Mouse (Mus musculus) lung, adult 2 months (tissue): ENCODE data around the gene Gm5868. TPM values are rescaled to one million over a fixed set of nuclear protein-coding genes. Genes with fewer than 3 reads are reported as not detected.

Experiments used
- DNase-seq: peaks from one replicate; pipeline ENCODE4 v3.0.0; 2022
- H3K4me1 ChIP-seq: fragments of 200-500 bp; 2 replicates; pipeline ENCODE4 v1.6.1; 2011; ENCODE audit warnings: low read length; ENCODE audit not compliant: control insufficient read depth, insufficient read depth
- H3K4me3 ChIP-seq: fragments of 200-500 bp; replicated peaks from 2 replicates; pipeline ENCODE3; 2011; ENCODE audit warnings: low read depth, mild to moderate bottlenecking, control low read depth, low read length; ENCODE audit errors: extremely low read depth
- POLR2A ChIP-seq: fragments of 200-500 bp; IDR thresholded peaks from 2 replicates; pipeline ENCODE4 v1.6.1; 2011; ENCODE audit warnings: low read depth, mild to moderate bottlenecking, control low read depth, low read length, borderline replicate concordance; ENCODE audit errors: extremely low read depth
- WGBS: fragments of 180-500 bp; shearing (Covaris S2); methylation state at CpG from one replicate; pipeline ENCODE4 v1.1.7; 2018; 5-methylcytosine and 5-hydroxymethylcytosine counted together
- polyA plus RNA-seq: library from polyadenylated mRNA; depleted of rRNA; stranded (reverse); fragments of >200 nt; gene quantifications from 2 replicates; pipeline ENCODE4 v1.2.3, GENCODE M21; 2012; rRNA removed

The Gm5868 gene
- polyA plus RNA-seq, 1 experiment: not detected

DNA sequence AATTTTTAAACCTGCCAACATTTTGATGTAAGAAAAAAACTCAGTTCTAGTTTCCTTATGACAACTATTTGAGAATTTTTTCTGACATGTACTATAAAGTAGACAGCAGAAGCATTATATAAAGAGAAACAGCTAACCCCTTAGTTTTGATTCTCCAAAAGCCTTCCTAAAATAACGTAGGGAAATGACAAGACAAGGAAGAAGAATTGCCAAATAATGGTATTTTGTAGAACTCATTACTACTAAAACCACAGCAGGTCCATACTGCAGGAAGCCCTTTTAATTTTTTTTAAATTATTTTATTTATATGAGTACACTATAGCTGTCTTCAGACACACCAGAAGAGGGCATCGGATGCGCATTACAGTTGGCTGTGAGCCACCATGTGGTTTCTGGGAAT, 36.1 kb downstream of the Gm5868 start:
- TF ChIP-seq POLR2A: no peak
- WGBS: 82% methylated on average over 3 of the region's 3 CpGs
- Histone ChIP-seq H3K4me1 (no peaks in the 10 kb centered on the region), H3K4me3 (no peak overlapping the region)
- no peak for DNase-seq

Other genes with a start within 250 kb of the Gm5868 start
- 0.61 and 1.2 TPM in 2 replicates for gene Corin, start 83.1 kb downstream of the Gm5868 start, polyA plus RNA-seq
- gene Nfxl1, start 27.9 kb downstream of the Gm5868 start, polyA plus RNA-seq: 4.6 and 6.3 TPM in 2 replicates
- gene Zar1, start 6.3 kb downstream of the Gm5868 start, polyA plus RNA-seq: not detected in 2 replicates
- 0.04 and 0.08 TPM in 2 replicates for gene Cnga1, start 56.7 kb upstream of the Gm5868 start, polyA plus RNA-seq
- 2.2 and 3.6 TPM in 2 replicates for gene Nipal1, start 60.2 kb upstream of the Gm5868 start, polyA plus RNA-seq
- gene Txk, start 165.2 kb upstream of the Gm5868 start, polyA plus RNA-seq: 0.43 and 0.75 TPM in 2 replicates